27 mouse cellular contexts compared by ENCODE assay signal in genomic region chr13:73389051-73389450, GRCm38 (mm10).
"Had no signal": no experiment of that assay in that cellular context is flagged by ENCODE, and none has a peak within 500 bp of the region (broad histone marks: within the 10 kb centered on the region; RNA-seq: fewer than 3 reads in every experiment).

No protein-coding gene starts in this region.

- DNase-seq: cerebellum, adult 2 months; cerebellum, adult 8-10 months; cerebellum, adult 9-10 months; cerebellum, adult 9-11 months; cerebellum, postnatal 14 days; cerebellum, postnatal 25 days; cerebellum, postnatal 36 days; embryo, embryonic 11 days; forebrain, postnatal 0 days; gastrocnemius, adult 2 months; gastrocnemius, postnatal 10 days; gastrocnemius, postnatal 14 days; gastrocnemius, postnatal 25 days; gastrocnemius, postnatal 36 days; heart, adult 18-20 months; heart, adult 2 months had no signal

- H3K9ac ChIP-seq: embryonic facial prominence, embryonic 12.5 days; embryonic facial prominence, embryonic 13.5 days; embryonic facial prominence, embryonic 15.5 days; forebrain, embryonic 12.5 days; forebrain, embryonic 13.5 days; forebrain, embryonic 15.5 days; forebrain, postnatal 0 days had no signal

- ATAC-seq: forebrain, embryonic 13.5 days; forebrain, embryonic 14.5 days; forebrain, embryonic 15.5 days; forebrain, embryonic 16.5 days; forebrain, postnatal 0 days had no signal

- H3K27ac ChIP-seq: embryonic facial prominence, embryonic 10.5 days; embryonic facial prominence, embryonic 12.5 days; embryonic facial prominence, embryonic 13.5 days; embryonic facial prominence, embryonic 15.5 days; forebrain, embryonic 10.5 days; forebrain, embryonic 12.5 days; forebrain, embryonic 13.5 days; forebrain, embryonic 15.5 days; gastrocnemius, adult 2 months; heart, adult 2 months had no signal

- H3K9me3 ChIP-seq: embryonic facial prominence, embryonic 10.5 days; embryonic facial prominence, embryonic 12.5 days; embryonic facial prominence, embryonic 13.5 days; embryonic facial prominence, embryonic 15.5 days; forebrain, embryonic 10.5 days; forebrain, embryonic 12.5 days; forebrain, embryonic 13.5 days; forebrain, embryonic 15.5 days had no signal

- H3K4me3 ChIP-seq: embryonic facial prominence, embryonic 10.5 days; embryonic facial prominence, embryonic 12.5 days; embryonic facial prominence, embryonic 13.5 days; embryonic facial prominence, embryonic 15.5 days; erythroblast, embryonic 14.5 days; forebrain, embryonic 10.5 days; forebrain, embryonic 12.5 days; forebrain, embryonic 13.5 days; forebrain, embryonic 15.5 days; gastrocnemius, adult 2 months; heart, adult 2 months had no signal

- H3K4me1 ChIP-seq: embryonic facial prominence, embryonic 10.5 days; embryonic facial prominence, embryonic 12.5 days; embryonic facial prominence, embryonic 13.5 days; embryonic facial prominence, embryonic 15.5 days; forebrain, embryonic 10.5 days; forebrain, embryonic 12.5 days; forebrain, embryonic 13.5 days; forebrain, embryonic 15.5 days had no signal

- H3K36me3 ChIP-seq: embryonic facial prominence, embryonic 10.5 days; embryonic facial prominence, embryonic 12.5 days; embryonic facial prominence, embryonic 13.5 days; embryonic facial prominence, embryonic 15.5 days; forebrain, embryonic 10.5 days; forebrain, embryonic 12.5 days; forebrain, embryonic 15.5 days had no signal

- H3K27me3 ChIP-seq: embryonic facial prominence, embryonic 12.5 days; embryonic facial prominence, embryonic 13.5 days; embryonic facial prominence, embryonic 15.5 days; forebrain, embryonic 12.5 days; forebrain, embryonic 13.5 days; forebrain, embryonic 15.5 days had no signal

- H3K4me2 ChIP-seq: embryonic facial prominence, embryonic 12.5 days; embryonic facial prominence, embryonic 13.5 days; embryonic facial prominence, embryonic 15.5 days; forebrain, embryonic 12.5 days; forebrain, embryonic 13.5 days; forebrain, embryonic 15.5 days had no signal
